23 mouse cellular contexts compared by ENCODE assay signal in genomic region chr8:82843697-82844096, GRCm38 (mm10). TPM values are rescaled to one million over a fixed set of nuclear protein-coding genes. Genes with fewer than 3 reads are reported as not detected.
DNase-seq lines count a peak whose midpoint lies in the region; ATAC-seq and TF ChIP-seq lines count a peak whose summit lies in the region.
"Had no signal": no experiment of that assay in that cellular context is flagged by ENCODE, and none has a peak within 500 bp of the region (broad histone marks: within the 10 kb centered on the region; RNA-seq: fewer than 3 reads in every experiment).

No protein-coding gene starts in this region.

- H3K79me2 ChIP-seq in MEL (ENCODE audit: control insufficient read depth, insufficient read depth, low read length, poor library complexity) = no peaks in the 10 kb centered on the region

- TF ChIP-seq EP300 in MEL (IDR thresholded peaks at IDR 0.05; ENCODE audit: low read depth in 1 of 2, low read length in 2 of 2) = no peak

- no peak overlapping the region for H3K27ac ChIP-seq in MEL (ENCODE audit: control insufficient read depth, low read depth, low read length)
- H3K27ac ChIP-seq in hindbrain, embryonic 13.5 days = no peak overlapping the region
- H3K27ac ChIP-seq: embryonic facial prominence, embryonic 12.5 days; forebrain, embryonic 15.5 days; heart, adult 2 months had no signal

- H3K27me3 ChIP-seq in MEL (ENCODE audit: control insufficient read depth in 1 of 2, insufficient read depth in 2 of 2, low read length in 2 of 2) = no peaks in the 10 kb centered on the region
- no peaks in the 10 kb centered on the region for H3K27me3 ChIP-seq in hindbrain, embryonic 13.5 days
- H3K27me3 ChIP-seq: embryonic facial prominence, embryonic 12.5 days; forebrain, embryonic 15.5 days; Patski had no signal

- 35% methylated on average over 1 of the region's 1 CpGs for WGBS in hindbrain, embryonic 13.5 days

- TF ChIP-seq CTCF in MEL (IDR thresholded peaks at IDR 0.05 in 2 of 3, conservative IDR thresholded peaks at IDR 0.05 in 1 of 3; ENCODE audit: control insufficient read depth in 1 of 3, insufficient read depth in 1 of 3, low read depth in 2 of 3, low read length in 3 of 3, poor library complexity in 1 of 3, severe bottlenecking in 1 of 3) = no peak

- H3K4me2 ChIP-seq in hindbrain, embryonic 13.5 days = no peak overlapping the region
- H3K4me2 ChIP-seq: embryonic facial prominence, embryonic 12.5 days; forebrain, embryonic 15.5 days had no signal

- TF ChIP-seq POLR2A in MEL (IDR thresholded peaks at IDR 0.05; ENCODE audit: control insufficient read depth in 1 of 2, insufficient read depth in 1 of 2, low read depth in 1 of 2, low read length in 2 of 2, poor library complexity in 1 of 2) = no peak

- no peaks in the 10 kb centered on the region for H3K9me3 ChIP-seq in MEL (replicated peaks; ENCODE audit: insufficient read depth, low read length)
- no peaks in the 10 kb centered on the region for H3K9me3 ChIP-seq in hindbrain, embryonic 13.5 days
- H3K9me3 ChIP-seq: embryonic facial prominence, embryonic 12.5 days; forebrain, embryonic 15.5 days; G1E had no signal

- peaks cover 13 to 18% of the 10 kb centered on the region in 2 experiments for H3K4me1 ChIP-seq in MEL (ENCODE audit: control insufficient read depth in 1 of 2, insufficient read depth in 2 of 2, low read length in 2 of 2)
- no peaks in the 10 kb centered on the region for H3K4me1 ChIP-seq in hindbrain, embryonic 13.5 days (replicated peaks)
- H3K4me1 ChIP-seq: embryonic facial prominence, embryonic 12.5 days had no signal

- H3K4me3 ChIP-seq in MEL (ENCODE audit: control insufficient read depth in 1 of 2, insufficient read depth in 1 of 2, low read depth in 2 of 2, low read length in 2 of 2) = no peak overlapping the region
- H3K4me3 ChIP-seq in hindbrain, embryonic 13.5 days = no peak overlapping the region
- H3K4me3 ChIP-seq: embryonic facial prominence, embryonic 12.5 days; forebrain, embryonic 15.5 days; heart, adult 2 months had no signal

- DNase-seq in 416B (ENCODE audit: low read depth) (peak; percentile 47), MEL (ENCODE audit: low read depth, low spot score) (peak; percentile 69)
- DNase-seq in heart, adult 9 months (ENCODE audit: low spot score in 2 of 2) = no peak
- no peak for DNase-seq in left cerebral cortex, postnatal 4 days
- DNase-seq: adrenal gland, postnatal 14 days; B cell, adult 2 months; cerebellum, adult 2 months; cerebellum, postnatal 10 days; gastrocnemius, postnatal 36 days; heart, adult 2 months; heart, postnatal 14 days had no signal

- peak; percentile 87 for ATAC-seq in granulocyte monocyte progenitor cell, adult 5-6 weeks (replicated peaks; ENCODE audit: poor library complexity, severe bottlenecking)
- ATAC-seq in monocyte, adult 5-6 weeks (replicated peaks; ENCODE audit: insufficient number of reproducible peaks, low FRiP score, low TSS enrichment, poor library complexity, severe bottlenecking) = 0 out of 2 replicates have a peak, but pooled peaks have one; percentile 40
- no peak for ATAC-seq in hindbrain, embryonic 13.5 days (ENCODE audit: low FRiP score)
- ATAC-seq: activated CD4-positive, CD25-positive, alpha-beta regulatory T cell, adult 4 months; CD4-positive, CD25-positive, alpha-beta regulatory T cell, adult 4 months; forebrain, embryonic 15.5 days; hindbrain, embryonic 16.5 days; inflammation-experienced regulatory T-cells, adult 6 months; intestine, postnatal 0 days; Patski had no signal

- H3K9ac ChIP-seq in MEL (ENCODE audit: control insufficient read depth, low read depth, low read length, poor library complexity, severe bottlenecking) = no peak overlapping the region
- no peak overlapping the region for H3K9ac ChIP-seq in hindbrain, embryonic 13.5 days
- H3K9ac ChIP-seq: embryonic facial prominence, embryonic 12.5 days; forebrain, embryonic 15.5 days had no signal

- intact Hi-C loops in left cerebral cortex, postnatal 4 days (cut with DNase I) = loop anchor here (10.0 kb wide), 1 partner anchor 1779 kb away; no protein-coding TSS in a partner anchor

- peaks cover 0 to 25% of the 10 kb centered on the region in 2 experiments; a peak in 2 of 4 replicates for H3K36me3 ChIP-seq in MEL (ENCODE audit: control insufficient read depth in 1 of 2, insufficient read depth in 2 of 2, low read length in 2 of 2)
- no peaks in the 10 kb centered on the region for H3K36me3 ChIP-seq in hindbrain, embryonic 13.5 days
- H3K36me3 ChIP-seq: embryonic facial prominence, embryonic 12.5 days; forebrain, embryonic 15.5 days; G1E had no signal

- TF ChIP-seq RAD21 in MEL (IDR thresholded peaks at IDR 0.05; ENCODE audit: low read depth, low read length) = no peak

TF ChIP-seq in MEL, 35 proteins besides CTCF, POLR2A, EP300 and RAD21:
- TF ChIP-seq RCOR1 (IDR thresholded peaks at IDR 0.05; ENCODE audit: low read depth, low read length) (peak; percentile 68), E2F4 (IDR thresholded peaks at IDR 0.05; ENCODE audit: borderline replicate concordance, low read depth, low read length) (no peak)

RNA-seq across cellular contexts. Expression of gene Rnf150, which starts 19.5 kb away (rescaled TPM):
- total RNA-seq in MEL (2012; rRNA removed) = not detected in 2 replicates
- not detected for polyA plus RNA-seq in MEL (2012; ENCODE audit: insufficient read depth in 1 of 2, insufficient read length in 2 of 2, low read depth in 1 of 2, low replicate concordance in 2 of 2, missing spikeins in 1 of 2)
- 0.69 and 1.8 TPM in 2 replicates for total RNA-seq in granulocyte monocyte progenitor cell, adult 5-6 weeks (2014; fragmentation: Nextera tagmentation)
- total RNA-seq in granulocyte monocyte progenitor cell, adult 5-6 weeks (2017) = 0.26 and 0.78 TPM in 2 replicates
- 0.95 to 1.5 TPM (median 1.2 TPM) in 3 replicates for total RNA-seq in monocyte, adult 5-6 weeks (2017)
- 2.5 and 2.7 TPM in 2 replicates for polyA plus RNA-seq in hindbrain, embryonic 13.5 days (2015; fragmentation: Nextera tagmentation; extraction: Ambion mirVana)
- total RNA-seq in left cerebral cortex, postnatal 4 days (2021) = 10 to 100 TPM; 20.1 to 21.4 TPM
- polyA plus RNA-seq: activated CD4-positive, CD25-positive, alpha-beta regulatory T cell, adult 4 months; CD4-positive, CD25-positive, alpha-beta regulatory T cell, adult 4 months; G1E; inflammation-experienced regulatory T-cells, adult 6 months had no signal

Comparison
In these comparisons a context has a peak if more than half of its experiments do, and no peak if none do; other contexts are left out.
1. DNase-seq: peak in 416B (single experiment) and MEL (single experiment); none in heart, adult 9 months (0 of 2) and left cerebral cortex, postnatal 4 days (single experiment).